Mouse (Mus musculus) midbrain, embryonic 14.5 days (tissue): ENCODE measurements around the gene Rpl13. TPM values are rescaled to one million over a fixed set of nuclear protein-coding genes. Genes with fewer than 3 reads are reported as not detected.

ENCODE experiments used
- ATAC-seq: fragments of 200-750 bp; cut with Nextera tagmentation; 2 replicates; pipeline ENCODE4 v1.8.0; 2017; ENCODE audit warnings: moderate number of reproducible peaks, moderate library complexity; ENCODE audit not compliant: low FRiP score, low TSS enrichment
- DNase-seq: peaks from one replicate; pipeline ENCODE4 v3.0.0-alpha.2; 2015
- H3K27ac ChIP-seq: fragments of 300-500 bp; sonication (generic); replicated peaks from 2 replicates; pipeline ENCODE4 v1.5.1; 2014; ENCODE audit warnings: mild to moderate bottlenecking, low read depth, low read length, moderate library complexity
- H3K27me3 ChIP-seq: fragments of 300-500 bp; sonication (generic); 2 replicates; pipeline ENCODE4 v1.6.1; 2014; ENCODE audit warnings: low read length, control low read depth, mixed read lengths; ENCODE audit not compliant: control insufficient read depth, insufficient read depth
- H3K36me3 ChIP-seq: fragments of 300-500 bp; sonication (generic); 2 replicates; pipeline ENCODE4 v1.6.1; 2014; ENCODE audit warnings: low read length, control low read depth; ENCODE audit not compliant: control insufficient read depth, insufficient read depth
- H3K4me1 ChIP-seq: fragments of 300-500 bp; sonication (generic); 2 replicates; pipeline ENCODE4 v1.6.1; 2014; ENCODE audit warnings: mild to moderate bottlenecking, antibody characterized with exemption, low read length, control low read depth; ENCODE audit not compliant: control insufficient read depth, insufficient read depth
- H3K4me2 ChIP-seq: fragments of 300-500 bp; sonication (generic); 2 replicates; pipeline ENCODE4 v1.6.1; 2014; ENCODE audit warnings: mild to moderate bottlenecking, low read length, moderate library complexity
- H3K4me3 ChIP-seq: fragments of 300-500 bp; sonication (generic); replicated peaks from 2 replicates; pipeline ENCODE4 v1.5.1; 2014; ENCODE audit warnings: low read depth, low read length
- H3K9ac ChIP-seq: fragments of 300-500 bp; sonication (generic); replicated peaks from 2 replicates; pipeline ENCODE4 v1.6.1; 2014; ENCODE audit warnings: mild to moderate bottlenecking, low read length, moderate library complexity
- H3K9me3 ChIP-seq: fragments of 300-500 bp; sonication (generic); 2 replicates; pipeline ENCODE4 v1.6.1; 2016; ENCODE audit warnings: low read length, control low read depth, mixed read lengths; ENCODE audit not compliant: control insufficient read depth
- WGBS: fragments of 180-500 bp; shearing (Covaris S2); extraction: QIAGEN DNeasy Blood & Tissue Kit; methylation state at CpG from one replicate; pipeline ENCODE4 v1.1.7; 2014; 5-methylcytosine and 5-hydroxymethylcytosine counted together
- polyA plus RNA-seq: library from polyadenylated mRNA; unstranded; fragments of >200 nt; fragmentation: Nextera tagmentation; extraction: Ambion mirVana; gene quantifications from 2 replicates; pipeline ENCODE4 v1.2.1, GENCODE M21; 2014

Gene Rpl13
- polyA plus RNA-seq, 1 experiment from 2014 or later = 877 TPM

- no peak overlapping the region for H3K4me3 ChIP-seq
- ATAC-seq (no peak), DNase-seq (no peak)
- H3K27ac ChIP-seq = no peak overlapping the region
- 67% methylated on average over 3 of the region's 3 CpGs for WGBS
- no peak overlapping the region for H3K9ac ChIP-seq
- no peak overlapping the region for H3K4me2 ChIP-seq
- no peaks in the 10 kb centered on the region for H3K9me3 ChIP-seq
- H3K27me3 ChIP-seq = peaks cover 37% of the 10 kb centered on the region
- H3K36me3 ChIP-seq = no peaks in the 10 kb centered on the region
- peaks cover 10% of the 10 kb centered on the region; the same call in 1 of the 2 replicates for H3K4me1 ChIP-seq
These were observed 12.5 kb downstream of the Rpl13 start for GRCm38 (mm10) chr8:123114644-123115043.

GRCm38 (mm10) chr8:123117127-123117731 is 15.1 kb downstream of the Rpl13 start, which contains the start of gene Cpne7:
Gene Cpne7 (plus strand): TSS chr8:123117374.
- WGBS = under 1% methylated on average over 51 of the region's 51 CpGs
- peaks cover 37% of the 10 kb centered on the region for H3K27me3 ChIP-seq
- ATAC-seq (no peak), DNase-seq (peak; percentile 51)
- H3K4me3 ChIP-seq = peak within 1 kb of the TSS; percentile 41
- H3K4me1 ChIP-seq = peaks cover 10% of the 10 kb centered on the region; the same call in 1 of the 2 replicates
- peak within 1 kb of the TSS; percentile 54 for H3K9ac ChIP-seq
- peak within 1 kb of the TSS; percentile 70 for H3K4me2 ChIP-seq
- H3K36me3 ChIP-seq = no peaks in the 10 kb centered on the region
- H3K9me3 ChIP-seq = no peaks in the 10 kb centered on the region
- no peak within 1 kb of the TSS for H3K27ac ChIP-seq

DNA sequence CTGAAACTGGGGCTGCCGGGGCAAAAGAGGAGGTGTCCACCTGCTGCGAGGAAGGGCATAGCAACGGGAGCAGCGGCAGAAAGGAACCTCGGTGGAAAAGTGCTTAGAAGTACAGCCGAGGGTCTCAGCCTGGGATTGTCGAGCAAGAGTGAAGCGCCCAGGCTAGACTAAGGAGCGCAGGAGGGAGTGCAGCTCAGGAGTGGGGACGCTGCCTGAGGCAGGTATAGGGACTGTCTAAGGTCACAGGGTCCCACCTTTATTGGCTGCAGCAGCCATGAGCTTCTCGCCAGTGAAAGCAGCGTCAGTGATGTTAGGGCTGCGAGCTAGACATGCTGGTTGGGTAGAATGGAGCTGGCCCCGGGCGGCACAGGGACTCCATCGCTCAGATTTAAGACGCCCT is 15.6 kb downstream of the Rpl13 start:
- peak overlapping the region; percentile 54 for H3K9ac ChIP-seq
- H3K27ac ChIP-seq = no peak overlapping the region
- no peak for DNase-seq
- ATAC-seq = no peak
- H3K9me3 ChIP-seq = no peaks in the 10 kb centered on the region
- H3K36me3 ChIP-seq = no peaks in the 10 kb centered on the region
- WGBS = 2% methylated on average over 17 of the region's 17 CpGs
- H3K27me3 ChIP-seq = peaks cover 37% of the 10 kb centered on the region
- peak overlapping the region; percentile 41 for H3K4me3 ChIP-seq
- peaks cover 10% of the 10 kb centered on the region; the same call in 1 of the 2 replicates for H3K4me1 ChIP-seq
- H3K4me2 ChIP-seq = peak overlapping the region; percentile 70

DNA sequence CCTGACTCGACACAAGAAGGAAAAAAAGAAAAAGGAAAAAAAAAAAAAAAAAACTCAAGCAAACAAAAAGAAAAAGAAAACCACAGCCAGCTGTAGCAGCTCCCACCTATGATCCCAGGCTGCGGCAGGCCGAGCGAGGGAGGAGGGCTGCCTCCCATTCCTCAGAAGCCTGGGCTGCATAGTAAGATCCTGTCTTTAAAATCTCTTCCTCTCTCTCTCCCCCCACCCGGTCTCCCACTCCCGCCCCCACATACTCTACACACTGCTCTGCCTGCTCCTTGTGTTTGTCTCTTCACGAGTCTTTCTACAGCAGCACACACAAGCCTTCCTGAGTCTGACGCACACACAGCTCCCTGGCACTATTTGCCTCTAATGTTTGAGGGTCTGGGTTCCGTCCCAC is 19.9 kb downstream of the Rpl13 start:
- no peak for ATAC-seq
- H3K4me3 ChIP-seq = no peak overlapping the region

DNA sequence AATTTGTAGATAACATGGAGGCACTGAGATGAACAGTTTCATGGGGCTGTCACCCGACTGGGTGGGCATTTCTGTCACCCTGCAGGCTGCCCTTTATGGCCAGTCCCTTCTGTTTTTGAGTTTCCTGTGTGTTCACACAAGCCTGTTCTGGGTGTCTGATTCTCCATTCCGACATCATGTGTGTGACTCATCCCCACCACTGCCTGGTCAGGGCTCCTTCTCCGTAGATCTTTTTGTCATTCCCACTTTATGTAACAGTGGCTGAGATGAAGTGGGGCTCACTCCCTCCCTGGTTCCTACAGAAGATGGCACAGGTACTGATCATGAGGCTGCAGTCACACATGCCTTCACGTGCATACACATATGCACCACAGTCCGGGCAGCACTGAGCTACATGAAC is 20.5 kb downstream of the Rpl13 start:
- H3K36me3 ChIP-seq = no peaks in the 10 kb centered on the region
- DNase-seq = no peak
- H3K27ac ChIP-seq = no peak overlapping the region
- H3K4me2 ChIP-seq = no peak overlapping the region
- WGBS = 81% methylated on average over 5 of the region's 5 CpGs
- H3K9ac ChIP-seq = no peak overlapping the region
- no peaks in the 10 kb centered on the region for H3K9me3 ChIP-seq
- H3K27me3 ChIP-seq = peaks cover 16% of the 10 kb centered on the region
- peaks cover 2% of the 10 kb centered on the region for H3K4me1 ChIP-seq
- H3K4me3 ChIP-seq = no peak overlapping the region
- ATAC-seq = no peak

More for the DNA sequence above, 19.9 kb downstream of the Rpl13 start:
- Histone ChIP-seq H3K27me3 (peaks cover 22% of the 10 kb centered on the region), H3K9me3 (no peaks in the 10 kb centered on the region), H3K27ac (no peak overlapping the region), H3K4me1 (peaks cover 8% of the 10 kb centered on the region), H3K36me3 (no peaks in the 10 kb centered on the region), H3K4me2 (no peak overlapping the region), H3K9ac (no peak overlapping the region)
- no peak for DNase-seq
- 72% methylated on average over 9 of the region's 9 CpGs for whole genome bisulfite sequencing

DNA sequence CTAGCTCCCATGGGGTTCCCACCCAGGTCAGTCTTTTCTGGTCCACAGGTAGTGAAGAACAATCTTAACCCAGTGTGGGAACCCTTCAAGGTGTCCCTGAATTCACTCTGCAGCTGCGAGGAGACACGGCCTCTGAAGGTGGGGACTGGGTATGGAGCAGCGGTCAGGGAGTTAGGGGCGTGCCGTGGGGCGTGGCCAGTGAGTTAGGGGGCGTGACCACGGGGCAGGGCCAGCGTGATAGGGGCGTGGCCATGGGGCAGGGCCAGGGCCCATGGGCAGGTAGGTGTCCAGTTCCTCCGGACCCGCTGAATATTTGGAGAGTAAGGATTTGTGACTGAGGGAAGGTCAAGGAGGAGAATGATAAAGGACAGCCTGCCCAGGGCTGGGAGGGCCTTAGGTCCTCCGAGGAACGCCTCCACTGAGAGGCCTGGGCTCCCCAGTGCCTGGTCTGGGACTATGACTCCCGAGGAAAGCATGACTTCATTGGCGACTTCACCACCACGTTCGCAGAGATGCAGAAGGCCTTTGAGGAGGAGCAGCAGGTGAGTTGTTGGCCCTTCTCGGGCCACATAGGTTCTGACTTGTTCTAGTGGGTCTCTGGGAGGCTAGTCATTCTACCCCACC is 24.2 kb downstream of the Rpl13 start:
- no peak overlapping the region for H3K4me3 ChIP-seq
- WGBS = 5% methylated on average over 19 of the region's 19 CpGs
- H3K9ac ChIP-seq = no peak overlapping the region
- H3K36me3 ChIP-seq = no peaks in the 10 kb centered on the region
- H3K27me3 ChIP-seq = no peaks in the 10 kb centered on the region
- H3K4me1 ChIP-seq = no peaks in the 10 kb centered on the region; the same call in 1 of the 2 replicates
- H3K4me2 ChIP-seq = no peak overlapping the region
- DNase-seq = no peak
- no peak overlapping the region for H3K27ac ChIP-seq
- no peak for ATAC-seq
- no peaks in the 10 kb centered on the region for H3K9me3 ChIP-seq

- H3K27ac ChIP-seq = no peak overlapping the region
- H3K9me3 ChIP-seq = no peaks in the 10 kb centered on the region
- no peak overlapping the region for H3K9ac ChIP-seq
- H3K36me3 ChIP-seq = no peaks in the 10 kb centered on the region
- no peak overlapping the region for H3K4me3 ChIP-seq
- 76% methylated on average over 9 of the region's 9 CpGs for WGBS
- no peak for DNase-seq
- no peaks in the 10 kb centered on the region for H3K27me3 ChIP-seq
- no peak for ATAC-seq
- H3K4me1 ChIP-seq = peaks cover 14% of the 10 kb centered on the region
- no peak overlapping the region for H3K4me2 ChIP-seq
These were observed 28.9 kb downstream of the Rpl13 start for GRCm38 (mm10) chr8:123131041-123131440.

DNA sequence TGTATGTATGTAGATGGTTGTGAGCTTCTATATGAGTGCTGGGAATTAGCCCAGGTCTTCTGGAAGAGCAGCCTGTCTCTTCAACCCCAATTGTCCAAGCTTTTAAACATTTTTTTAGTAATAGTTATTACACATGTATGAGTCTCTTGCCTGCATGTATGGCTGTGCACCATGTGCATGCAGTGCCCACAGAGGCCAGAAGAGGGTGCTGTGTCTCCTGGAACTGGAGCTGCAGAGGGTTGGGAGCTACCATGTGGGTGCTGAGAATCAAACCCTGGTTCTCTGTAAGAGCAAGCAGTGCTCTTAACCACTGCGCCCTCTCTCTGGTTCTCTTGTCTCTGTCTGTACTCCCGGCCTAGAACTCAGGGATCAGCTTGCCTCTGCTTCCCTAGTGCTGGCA is 30.8 kb downstream of the Rpl13 start:
- WGBS = 100% methylated on average over 2 of the region's 2 CpGs
- DNase-seq (no peak), ATAC-seq (no peak)
- H3K9me3 ChIP-seq = no peaks in the 10 kb centered on the region
- H3K27ac ChIP-seq = no peak overlapping the region
- peaks cover 14% of the 10 kb centered on the region for H3K4me1 ChIP-seq
- no peak overlapping the region for H3K9ac ChIP-seq
- H3K4me3 ChIP-seq = no peak overlapping the region
- H3K27me3 ChIP-seq = no peaks in the 10 kb centered on the region
- H3K36me3 ChIP-seq = no peaks in the 10 kb centered on the region
- no peak overlapping the region for H3K4me2 ChIP-seq

DNA sequence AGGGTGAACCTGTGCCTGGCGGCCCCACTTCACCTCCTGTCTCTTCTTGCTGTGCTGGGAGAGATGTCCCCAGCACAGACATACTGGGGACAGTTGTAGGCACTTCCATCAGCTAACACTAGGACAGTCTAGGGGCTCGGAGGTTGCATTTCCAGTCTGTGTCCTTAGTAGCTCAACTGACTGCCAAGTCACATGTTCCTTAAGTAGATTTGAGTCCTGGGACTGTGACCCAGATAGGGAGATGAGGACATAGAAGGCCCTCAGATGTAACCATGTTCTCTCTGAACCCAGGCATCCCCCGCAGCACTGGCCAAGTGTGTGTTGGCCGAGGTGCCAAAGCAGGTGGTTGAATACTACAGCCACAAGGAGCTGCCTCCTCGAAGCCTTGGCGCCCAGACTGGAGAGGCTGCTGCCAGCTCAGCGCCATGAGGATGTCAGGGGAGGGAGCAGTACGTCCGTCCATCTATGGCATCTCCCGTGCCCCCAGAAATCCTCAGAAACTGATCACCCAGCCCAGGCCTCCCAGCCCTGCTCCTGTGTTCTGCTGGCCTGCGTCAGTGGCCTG is 32.1 kb downstream of the Rpl13 start:
- no peak for ATAC-seq
- no peak for DNase-seq
- H3K27ac ChIP-seq = no peak overlapping the region
- no peaks in the 10 kb centered on the region for H3K27me3 ChIP-seq
- no peaks in the 10 kb centered on the region for H3K36me3 ChIP-seq
- no peak overlapping the region for H3K4me2 ChIP-seq
- H3K4me3 ChIP-seq = no peak overlapping the region
- H3K9ac ChIP-seq = no peak overlapping the region
- peaks cover 14% of the 10 kb centered on the region for H3K4me1 ChIP-seq
- WGBS = 88% methylated on average over 11 of the region's 11 CpGs
- H3K9me3 ChIP-seq = no peaks in the 10 kb centered on the region
